Mouse (Mus musculus): ENCODE results near the gene Fbxo28. TPM values are rescaled to one million over a fixed set of nuclear protein-coding genes. Genes with fewer than 3 reads are reported as not detected.

The Fbxo28 gene
- polyA plus RNA-seq, 1 experiment from 2014 or later, result 27.3 TPM

- Histone ChIP-seq H3K9me3 (ENCODE audit: control insufficient read depth, low read length) (no peaks in the 10 kb centered on the region), H3K9ac (ENCODE audit: low read depth, low read length) (no peak overlapping the region), H3K27me3 (ENCODE audit: control insufficient read depth, insufficient read depth, low read length) (no peaks in the 10 kb centered on the region), H3K27ac (ENCODE audit: low read depth, low read length) (no peak overlapping the region), H3K4me2 (replicated peaks; ENCODE audit: low read depth, low read length) (no peak overlapping the region), H3K36me3 (ENCODE audit: control insufficient read depth, insufficient read depth, low read length) (no peaks in the 10 kb centered on the region), H3K4me1 (ENCODE audit: control insufficient read depth, insufficient read depth, low read length) (no peaks in the 10 kb centered on the region), H3K4me3 (ENCODE audit: low read length) (no peak overlapping the region)
- ATAC-seq (ENCODE audit: low FRiP score, low TSS enrichment), result no peak
- WGBS, result 94% methylated on average over 7 of the region's 7 CpGs
These were observed 35.4 kb upstream of the Fbxo28 start for GRCm38 (mm10) chr1:182376826-182377225.

GRCm38 (mm10) chr1:182376221-182376620, 34.8 kb upstream of the Fbxo28 start:
- Histone ChIP-seq H3K9me3 (ENCODE audit: control insufficient read depth, low read length) (no peaks in the 10 kb centered on the region), H3K4me1 (ENCODE audit: control insufficient read depth, insufficient read depth, low read length) (no peaks in the 10 kb centered on the region), H3K36me3 (ENCODE audit: control insufficient read depth, insufficient read depth, low read length) (no peaks in the 10 kb centered on the region), H3K27ac (ENCODE audit: low read depth, low read length) (no peak overlapping the region), H3K4me3 (ENCODE audit: low read length) (no peak overlapping the region), H3K9ac (ENCODE audit: low read depth, low read length) (no peak overlapping the region), H3K4me2 (replicated peaks; ENCODE audit: low read depth, low read length) (no peak overlapping the region), H3K27me3 (ENCODE audit: control insufficient read depth, insufficient read depth, low read length) (no peaks in the 10 kb centered on the region)
- WGBS, result 41% methylated on average over 8 of the region's 8 CpGs
- no peak for ATAC-seq (ENCODE audit: low FRiP score, low TSS enrichment)

GRCm38 (mm10) chr1:182371891-182372290, 30.5 kb upstream of the Fbxo28 start:
- Histone ChIP-seq H3K4me1 (ENCODE audit: control insufficient read depth, insufficient read depth, low read length) (peaks cover 4% of the 10 kb centered on the region), H3K9me3 (ENCODE audit: control insufficient read depth, low read length) (no peaks in the 10 kb centered on the region), H3K36me3 (ENCODE audit: control insufficient read depth, insufficient read depth, low read length) (no peaks in the 10 kb centered on the region), H3K4me2 (replicated peaks; ENCODE audit: low read depth, low read length) (no peak overlapping the region), H3K4me3 (ENCODE audit: low read length) (no peak overlapping the region), H3K27ac (ENCODE audit: low read depth, low read length) (no peak overlapping the region), H3K9ac (ENCODE audit: low read depth, low read length) (no peak overlapping the region), H3K27me3 (ENCODE audit: control insufficient read depth, insufficient read depth, low read length) (no peaks in the 10 kb centered on the region)
- 78% methylated on average over 8 of the region's 8 CpGs for WGBS
- no peak for ATAC-seq (ENCODE audit: low FRiP score, low TSS enrichment)

- peaks cover 4% of the 10 kb centered on the region for H3K4me1 ChIP-seq (ENCODE audit: control insufficient read depth, insufficient read depth, low read length)
These were observed 28.0 kb upstream of the Fbxo28 start for GRCm38 (mm10) chr1:182369435-182369834.

GRCm38 (mm10) chr1:182368782-182369181, 27.4 kb upstream of the Fbxo28 start:
- 25% methylated on average over 8 of the region's 8 CpGs for WGBS
- H3K27ac ChIP-seq (ENCODE audit: low read depth, low read length), result peak overlapping the region; percentile 14; the same call in 1 of the 2 replicates

More at GRCm38 (mm10) chr1:182369435-182369834, 28.0 kb upstream of the Fbxo28 start:
- 67% methylated on average over 4 of the region's 4 CpGs for WGBS
- no peak for ATAC-seq (ENCODE audit: low FRiP score, low TSS enrichment)
- Histone ChIP-seq H3K9me3 (ENCODE audit: control insufficient read depth, low read length) (no peaks in the 10 kb centered on the region), H3K27ac (ENCODE audit: low read depth, low read length) (no peak overlapping the region), H3K27me3 (ENCODE audit: control insufficient read depth, insufficient read depth, low read length) (no peaks in the 10 kb centered on the region), H3K4me3 (ENCODE audit: low read length) (no peak overlapping the region), H3K9ac (ENCODE audit: low read depth, low read length) (no peak overlapping the region), H3K4me2 (replicated peaks; ENCODE audit: low read depth, low read length) (no peak overlapping the region), H3K36me3 (ENCODE audit: control insufficient read depth, insufficient read depth, low read length) (no peaks in the 10 kb centered on the region)

GRCm38 (mm10) chr1:182368309-182368708, 26.9 kb upstream of the Fbxo28 start:
- no peak overlapping the region for H3K4me3 ChIP-seq (ENCODE audit: low read length)
- no peaks in the 10 kb centered on the region for H3K9me3 ChIP-seq (ENCODE audit: control insufficient read depth, low read length)
- H3K9ac ChIP-seq (ENCODE audit: low read depth, low read length), result no peak overlapping the region
- WGBS, result 56% methylated on average over 7 of the region's 7 CpGs
- no peaks in the 10 kb centered on the region for H3K36me3 ChIP-seq (ENCODE audit: control insufficient read depth, insufficient read depth, low read length)
- H3K4me2 ChIP-seq (replicated peaks; ENCODE audit: low read depth, low read length), result no peak overlapping the region
- peaks cover 4% of the 10 kb centered on the region for H3K4me1 ChIP-seq (ENCODE audit: control insufficient read depth, insufficient read depth, low read length)
- H3K27ac ChIP-seq (ENCODE audit: low read depth, low read length), result peak overlapping the region; percentile 14; the same call in 1 of the 2 replicates
- ATAC-seq (ENCODE audit: low FRiP score, low TSS enrichment), result no peak
- no peaks in the 10 kb centered on the region for H3K27me3 ChIP-seq (ENCODE audit: control insufficient read depth, insufficient read depth, low read length)

More at GRCm38 (mm10) chr1:182368782-182369181, 27.4 kb upstream of the Fbxo28 start:
- H3K36me3 ChIP-seq (ENCODE audit: control insufficient read depth, insufficient read depth, low read length), result no peaks in the 10 kb centered on the region
- no peak overlapping the region for H3K9ac ChIP-seq (ENCODE audit: low read depth, low read length)
- peaks cover 4% of the 10 kb centered on the region for H3K4me1 ChIP-seq (ENCODE audit: control insufficient read depth, insufficient read depth, low read length)
- H3K9me3 ChIP-seq (ENCODE audit: control insufficient read depth, low read length), result no peaks in the 10 kb centered on the region
- no peak overlapping the region for H3K4me3 ChIP-seq (ENCODE audit: low read length)
- H3K4me2 ChIP-seq (replicated peaks; ENCODE audit: low read depth, low read length), result no peak overlapping the region
- no peak for ATAC-seq (ENCODE audit: low FRiP score, low TSS enrichment)
- H3K27me3 ChIP-seq (ENCODE audit: control insufficient read depth, insufficient read depth, low read length), result no peaks in the 10 kb centered on the region

- H3K27ac ChIP-seq (ENCODE audit: low read depth, low read length), result no peak overlapping the region
- no peaks in the 10 kb centered on the region for H3K9me3 ChIP-seq (ENCODE audit: control insufficient read depth, low read length)
These were observed 22.4 kb upstream of the Fbxo28 start for GRCm38 (mm10) chr1:182363683-182364404.

GRCm38 (mm10) chr1:182362703-182363102, 21.3 kb upstream of the Fbxo28 start:
- Histone ChIP-seq H3K9me3 (ENCODE audit: control insufficient read depth, low read length) (no peaks in the 10 kb centered on the region), H3K9ac (ENCODE audit: low read depth, low read length) (no peak overlapping the region), H3K4me1 (ENCODE audit: control insufficient read depth, insufficient read depth, low read length) (no peaks in the 10 kb centered on the region), H3K27ac (ENCODE audit: low read depth, low read length) (no peak overlapping the region), H3K4me3 (ENCODE audit: low read length) (no peak overlapping the region), H3K4me2 (replicated peaks; ENCODE audit: low read depth, low read length) (no peak overlapping the region), H3K36me3 (ENCODE audit: control insufficient read depth, insufficient read depth, low read length) (no peaks in the 10 kb centered on the region), H3K27me3 (ENCODE audit: control insufficient read depth, insufficient read depth, low read length) (no peaks in the 10 kb centered on the region)
- ATAC-seq (ENCODE audit: low FRiP score, low TSS enrichment), result no peak
- WGBS, result 87% methylated on average over 5 of the region's 5 CpGs

More at GRCm38 (mm10) chr1:182363683-182364404, 22.4 kb upstream of the Fbxo28 start:
- Histone ChIP-seq H3K27me3 (ENCODE audit: control insufficient read depth, insufficient read depth, low read length) (no peaks in the 10 kb centered on the region), H3K9ac (ENCODE audit: low read depth, low read length) (no peak overlapping the region), H3K36me3 (ENCODE audit: control insufficient read depth, insufficient read depth, low read length) (no peaks in the 10 kb centered on the region), H3K4me2 (replicated peaks; ENCODE audit: low read depth, low read length) (no peak overlapping the region), H3K4me3 (ENCODE audit: low read length) (no peak overlapping the region), H3K4me1 (ENCODE audit: control insufficient read depth, insufficient read depth, low read length) (peaks cover 4% of the 10 kb centered on the region)
- 28% methylated on average over 12 of the region's 12 CpGs for WGBS
- peak; percentile 60; the same call in 1 of the 2 replicates for ATAC-seq (ENCODE audit: low FRiP score, low TSS enrichment)

GRCm38 (mm10) chr1:182358133-182358532, 16.7 kb upstream of the Fbxo28 start:
- WGBS, result 67% methylated on average over 1 of the region's 1 CpGs
- Histone ChIP-seq H3K9ac (ENCODE audit: low read depth, low read length) (no peak overlapping the region), H3K4me3 (ENCODE audit: low read length) (no peak overlapping the region), H3K36me3 (ENCODE audit: control insufficient read depth, insufficient read depth, low read length) (no peaks in the 10 kb centered on the region), H3K27me3 (ENCODE audit: control insufficient read depth, insufficient read depth, low read length) (no peaks in the 10 kb centered on the region), H3K4me2 (replicated peaks; ENCODE audit: low read depth, low read length) (no peak overlapping the region), H3K9me3 (ENCODE audit: control insufficient read depth, low read length) (no peaks in the 10 kb centered on the region), H3K4me1 (ENCODE audit: control insufficient read depth, insufficient read depth, low read length) (no peaks in the 10 kb centered on the region), H3K27ac (ENCODE audit: low read depth, low read length) (no peak overlapping the region)
- no peak for ATAC-seq (ENCODE audit: low FRiP score, low TSS enrichment)
